Mouse (Mus musculus) heart, embryonic 13.5 days (tissue): ENCODE data around the gene Jtb. TPM values are rescaled to one million over a fixed set of nuclear protein-coding genes. Genes with fewer than 3 reads are reported as not detected.

ENCODE experiments used
- ATAC-seq: fragments of 200-750 bp; cut with Nextera tagmentation; 2 replicates; pipeline ENCODE4 v1.8.0; 2017; ENCODE audit warnings: moderate TSS enrichment; ENCODE audit not compliant: insufficient number of reproducible peaks, low FRiP score, low TSS enrichment; ENCODE audit errors: extremely low read depth
- H3K27ac ChIP-seq: fragments of 300-500 bp; sonication (generic); replicated peaks from 2 replicates; pipeline ENCODE4 v1.5.1; 2015; ENCODE audit warnings: moderate library complexity, mild to moderate bottlenecking, inconsistent platforms
- H3K27me3 ChIP-seq: fragments of 300-500 bp; sonication (generic); replicated peaks from 2 replicates; pipeline ENCODE4 v1.6.1; 2015; ENCODE audit warnings: mild to moderate bottlenecking, inconsistent platforms
- H3K36me3 ChIP-seq: fragments of 300-500 bp; sonication (generic); 2 replicates; pipeline ENCODE4 v1.6.1; 2015; ENCODE audit warnings: mild to moderate bottlenecking, inconsistent platforms
- H3K4me1 ChIP-seq: fragments of 300-500 bp; sonication (generic); 2 replicates; pipeline ENCODE4 v1.6.1; 2015; ENCODE audit warnings: inconsistent platforms
- H3K4me2 ChIP-seq: fragments of 300-500 bp; sonication (generic); 2 replicates; pipeline ENCODE4 v1.6.1; 2015; ENCODE audit warnings: inconsistent platforms, mild to moderate bottlenecking, moderate library complexity
- H3K4me3 ChIP-seq: fragments of 300-500 bp; sonication (generic); 2 replicates; pipeline ENCODE4 v1.5.1; 2015; ENCODE audit warnings: moderate library complexity, mild to moderate bottlenecking, inconsistent platforms
- H3K9ac ChIP-seq: fragments of 300-500 bp; sonication (generic); 2 replicates; pipeline ENCODE4 v1.6.1; 2015; ENCODE audit warnings: inconsistent platforms, mild to moderate bottlenecking, moderate library complexity
- H3K9me3 ChIP-seq: fragments of 300-500 bp; sonication (generic); 2 replicates; pipeline ENCODE4 v1.6.1; 2016; ENCODE audit warnings: inconsistent platforms
- WGBS: fragments of 180-500 bp; shearing (Covaris S2); methylation state at CpG from one replicate; pipeline ENCODE4 v1.1.7; 2015; ENCODE audit warnings: mixed read lengths; 5-methylcytosine and 5-hydroxymethylcytosine counted together
- microRNA-seq: library from miRNA; unstranded; fragments of <30 nt; microRNA quantifications from one replicate; pipeline ENCODE4, GENCODE M21; 2016
- polyA plus RNA-seq: library from polyadenylated mRNA; unstranded; fragments of >200 nt; fragmentation: Nextera tagmentation; extraction: Ambion mirVana; gene quantifications from 2 replicates; pipeline ENCODE4 v1.2.1, GENCODE M21; 2015

Jtb gene
- polyA plus RNA-seq, 1 experiment from 2014 or later, result 72.2 TPM

- Histone ChIP-seq H3K9ac (no peak overlapping the region), H3K27me3 (no peaks in the 10 kb centered on the region), H3K36me3 (peaks cover 69% of the 10 kb centered on the region), H3K27ac (no peak overlapping the region), H3K4me2 (no peak overlapping the region), H3K4me3 (no peak overlapping the region), H3K4me1 (peaks cover 12% of the 10 kb centered on the region), H3K9me3 (no peaks in the 10 kb centered on the region)
- no peak for ATAC-seq
- 88% methylated on average over 9 of the region's 9 CpGs for WGBS
These were observed 47.8 kb downstream of the Jtb start for GRCm38 (mm10) chr3:90279216-90279615.

DNA sequence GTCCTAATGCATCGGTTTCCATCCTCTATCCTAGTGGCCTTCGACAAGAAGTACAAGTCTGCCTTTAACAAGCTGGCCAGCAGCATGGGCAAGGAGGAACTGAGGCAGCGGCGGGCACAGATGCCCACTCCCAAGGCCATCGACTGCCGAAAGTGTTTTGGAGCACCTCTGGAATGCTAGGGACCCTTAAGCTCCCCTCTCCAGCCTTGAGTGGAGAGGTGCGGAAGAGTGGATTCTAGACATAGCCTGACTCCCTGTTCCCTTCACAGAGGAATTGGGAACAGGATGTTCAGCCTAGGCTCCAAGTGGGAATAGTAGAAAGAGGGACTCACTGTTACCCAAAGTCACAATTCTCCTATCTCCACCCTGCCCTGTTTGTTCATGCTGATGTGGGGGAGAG lies 48.3 kb downstream of the Jtb start:
- no peak for ATAC-seq
- WGBS, result 88% methylated on average over 7 of the region's 7 CpGs
- Histone ChIP-seq H3K4me2 (no peak overlapping the region), H3K4me3 (no peak overlapping the region), H3K4me1 (peaks cover 12% of the 10 kb centered on the region), H3K9ac (no peak overlapping the region), H3K36me3 (peaks cover 66% of the 10 kb centered on the region), H3K27me3 (no peaks in the 10 kb centered on the region), H3K27ac (no peak overlapping the region), H3K9me3 (no peaks in the 10 kb centered on the region)

- 89% methylated on average over 9 of the region's 9 CpGs for WGBS
- peaks cover 12% of the 10 kb centered on the region for H3K4me1 ChIP-seq
These were observed 49.3 kb downstream of the Jtb start for GRCm38 (mm10) chr3:90280708-90281107.

DNA sequence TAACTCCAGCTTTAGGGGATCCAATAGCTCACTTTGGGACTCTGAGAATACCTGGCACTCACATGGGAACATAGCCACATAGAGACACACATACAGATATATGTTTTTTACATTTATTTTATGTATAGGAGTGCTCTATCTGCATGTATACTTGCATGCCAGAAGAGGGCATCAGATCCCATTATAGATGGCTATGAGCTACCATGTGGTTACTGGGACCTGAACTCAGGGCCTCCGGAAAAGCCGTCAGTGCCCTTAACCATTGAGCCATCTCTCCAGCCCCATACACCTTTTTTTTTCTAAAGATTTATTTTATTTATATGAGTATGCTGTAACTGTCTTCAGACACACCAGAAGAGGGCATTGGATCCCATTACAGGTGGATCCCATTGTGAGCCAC lies 52.8 kb downstream of the Jtb start:
- no peaks in the 10 kb centered on the region for H3K9me3 ChIP-seq
- WGBS, result 93% methylated on average over 2 of the region's 2 CpGs
- H3K4me1 ChIP-seq, result no peaks in the 10 kb centered on the region
- peaks cover 22% of the 10 kb centered on the region for H3K36me3 ChIP-seq
- H3K27me3 ChIP-seq, result no peaks in the 10 kb centered on the region
- no peak overlapping the region for H3K27ac ChIP-seq
- no peak overlapping the region for H3K4me2 ChIP-seq
- no peak for ATAC-seq
- no peak overlapping the region for H3K9ac ChIP-seq
- no peak overlapping the region for H3K4me3 ChIP-seq

More at GRCm38 (mm10) chr3:90280708-90281107, 49.3 kb downstream of the Jtb start:
- Histone ChIP-seq H3K36me3 (peaks cover 57% of the 10 kb centered on the region), H3K4me3 (no peak overlapping the region), H3K27ac (no peak overlapping the region), H3K4me2 (no peak overlapping the region), H3K9ac (no peak overlapping the region), H3K9me3 (no peaks in the 10 kb centered on the region), H3K27me3 (no peaks in the 10 kb centered on the region)
- no peak for ATAC-seq

Small RNA genes lying within 50 kb of the gene (microRNA-seq; reads per million reads assigned to microRNA genes)
- gene Mir7012, result not detected

Other genes starting within 250 kb of the Jtb start
- gene Hax1, start 232.8 kb upstream of the Jtb start, polyA plus RNA-seq, result 79.3 and 97.1 TPM in 2 replicates
- 129 and 148 TPM in 2 replicates for gene 4933434E20Rik, start 180.0 kb upstream of the Jtb start, polyA plus RNA-seq
- 121 and 129 TPM in 2 replicates for gene Ubap2l, start 179.0 kb upstream of the Jtb start, polyA plus RNA-seq
- 290 and 300 TPM in 2 replicates for gene Tpm3, start 158.9 kb upstream of the Jtb start, polyA plus RNA-seq
- 0.28 and 0.31 TPM in 2 replicates for gene Nup210l, start 127.5 kb upstream of the Jtb start, polyA plus RNA-seq
- gene Rps27, start 17.9 kb upstream of the Jtb start, polyA plus RNA-seq, result 878 and 976 TPM in 2 replicates
- 30.8 and 31.0 TPM in 2 replicates for gene Rab13, start 17.9 kb upstream of the Jtb start, polyA plus RNA-seq
- 2.4 and 3.0 TPM in 2 replicates for gene Creb3l4, start 11.9 kb downstream of the Jtb start, polyA plus RNA-seq
- 79.0 and 88.2 TPM in 2 replicates for gene Slc39a1, start 16.6 kb downstream of the Jtb start, polyA plus RNA-seq
- gene Crtc2, start 22.6 kb downstream of the Jtb start, polyA plus RNA-seq, result 12.3 and 13.6 TPM in 2 replicates
- gene Dennd4b, start 33.6 kb downstream of the Jtb start, polyA plus RNA-seq, result 5.5 and 5.7 TPM in 2 replicates
- 7.9 and 9.3 TPM in 2 replicates for gene Gatad2b, start 61.6 kb downstream of the Jtb start, polyA plus RNA-seq
- 5.5 and 7.2 TPM in 2 replicates for gene Slc27a3, start 158.3 kb downstream of the Jtb start, polyA plus RNA-seq
- gene Ints3, start 202.0 kb downstream of the Jtb start, polyA plus RNA-seq, result 17.5 and 19.8 TPM in 2 replicates
- 9.7 and 11.4 TPM in 2 replicates for gene Npr1, start 234.3 kb downstream of the Jtb start, polyA plus RNA-seq
- gene Ilf2, start 244.5 kb downstream of the Jtb start, polyA plus RNA-seq, result 116 and 125 TPM in 2 replicates